Mouse (Mus musculus): ENCODE results near the gene Rpl19. TPM values are rescaled to one million over a fixed set of nuclear protein-coding genes. Genes with fewer than 3 reads are reported as not detected.

Gene Rpl19
- polyA plus RNA-seq, 1 experiment: 1,033 TPM

- Histone ChIP-seq H3K36me3 (ENCODE audit: control insufficient read depth, insufficient read depth, low read length) (no peaks in the 10 kb centered on the region), H3K4me3 (ENCODE audit: control insufficient read depth, insufficient read depth, low read length) (no peak overlapping the region), H3K27ac (ENCODE audit: control insufficient read depth, insufficient read depth, low read length) (no peak overlapping the region), H3K27me3 (ENCODE audit: control insufficient read depth, insufficient read depth, low read length) (no peaks in the 10 kb centered on the region), H3K4me1 (replicated peaks; ENCODE audit: control insufficient read depth, insufficient read depth, low read length) (0 out of 2 replicates have a peak, but pooled peaks cover 3% of the 10 kb centered on the region)
- WGBS: 6% methylated on average over 3 of the region's 3 CpGs
- no peak for TF ChIP-seq POLR2A (IDR thresholded peaks at IDR 0.05; ENCODE audit: control insufficient read depth, extremely low read depth, insufficient read depth, low read length, poor library complexity)
- no peak for TF ChIP-seq CTCF (IDR thresholded peaks at IDR 0.05; ENCODE audit: borderline replicate concordance, control insufficient read depth, extremely low read depth, insufficient read depth, low read length, poor library complexity)
- no peak for DNase-seq
These were observed 34.9 kb downstream of the Rpl19 start for GRCm38 (mm10) chr11:98061441-98061840.

GRCm38 (mm10) chr11:98061904-98062562 is 35.5 kb downstream of the Rpl19 start:
- no peak overlapping the region for H3K4me3 ChIP-seq (ENCODE audit: control insufficient read depth, insufficient read depth, low read length)
- 83% methylated on average over 6 of the region's 6 CpGs for WGBS
- no peaks in the 10 kb centered on the region for H3K36me3 ChIP-seq (ENCODE audit: control insufficient read depth, insufficient read depth, low read length)
- no peak overlapping the region for H3K27ac ChIP-seq (ENCODE audit: control insufficient read depth, insufficient read depth, low read length)
- H3K27me3 ChIP-seq (ENCODE audit: control insufficient read depth, insufficient read depth, low read length): no peaks in the 10 kb centered on the region
- H3K4me1 ChIP-seq (replicated peaks; ENCODE audit: control insufficient read depth, insufficient read depth, low read length): 0 out of 2 replicates have a peak, but pooled peaks cover 3% of the 10 kb centered on the region
- DNase-seq: no peak
- TF ChIP-seq POLR2A (IDR thresholded peaks at IDR 0.05; ENCODE audit: control insufficient read depth, extremely low read depth, insufficient read depth, low read length, poor library complexity): no peak
- no peak for TF ChIP-seq CTCF (IDR thresholded peaks at IDR 0.05; ENCODE audit: borderline replicate concordance, control insufficient read depth, extremely low read depth, insufficient read depth, low read length, poor library complexity)

- no peaks in the 10 kb centered on the region for H3K36me3 ChIP-seq (ENCODE audit: control insufficient read depth, insufficient read depth, low read length)
- DNase-seq: no peak
- TF ChIP-seq CTCF (IDR thresholded peaks at IDR 0.05; ENCODE audit: borderline replicate concordance, control insufficient read depth, extremely low read depth, insufficient read depth, low read length, poor library complexity) (no peak), POLR2A (IDR thresholded peaks at IDR 0.05; ENCODE audit: control insufficient read depth, extremely low read depth, insufficient read depth, low read length, poor library complexity) (no peak)
- H3K27ac ChIP-seq (ENCODE audit: control insufficient read depth, insufficient read depth, low read length): no peak overlapping the region
- H3K27me3 ChIP-seq (ENCODE audit: control insufficient read depth, insufficient read depth, low read length): no peaks in the 10 kb centered on the region
- no peaks in the 10 kb centered on the region for H3K4me1 ChIP-seq (replicated peaks; ENCODE audit: control insufficient read depth, insufficient read depth, low read length)
- no peak overlapping the region for H3K4me3 ChIP-seq (ENCODE audit: control insufficient read depth, insufficient read depth, low read length)
- 94% methylated on average over 12 of the region's 12 CpGs for WGBS
These were observed 39.7 kb downstream of the Rpl19 start for GRCm38 (mm10) chr11:98066201-98066600.

GRCm38 (mm10) chr11:98067255-98067654 is 40.7 kb downstream of the Rpl19 start:
- Histone ChIP-seq H3K27ac (ENCODE audit: control insufficient read depth, insufficient read depth, low read length) (no peak overlapping the region), H3K4me1 (replicated peaks; ENCODE audit: control insufficient read depth, insufficient read depth, low read length) (no peaks in the 10 kb centered on the region), H3K27me3 (ENCODE audit: control insufficient read depth, insufficient read depth, low read length) (no peaks in the 10 kb centered on the region), H3K4me3 (ENCODE audit: control insufficient read depth, insufficient read depth, low read length) (no peak overlapping the region), H3K36me3 (ENCODE audit: control insufficient read depth, insufficient read depth, low read length) (no peaks in the 10 kb centered on the region)
- no peak for DNase-seq
- WGBS: 95% methylated on average over 21 of the region's 21 CpGs
- TF ChIP-seq POLR2A (IDR thresholded peaks at IDR 0.05; ENCODE audit: control insufficient read depth, extremely low read depth, insufficient read depth, low read length, poor library complexity) (no peak), CTCF (IDR thresholded peaks at IDR 0.05; ENCODE audit: borderline replicate concordance, control insufficient read depth, extremely low read depth, insufficient read depth, low read length, poor library complexity) (no peak)

GRCm38 (mm10) chr11:98073442-98073841 is 46.9 kb downstream of the Rpl19 start:
- WGBS: 94% methylated on average over 4 of the region's 4 CpGs
- DNase-seq: no peak
- H3K27me3 ChIP-seq (ENCODE audit: control insufficient read depth, insufficient read depth, low read length): no peaks in the 10 kb centered on the region
- no peak overlapping the region for H3K27ac ChIP-seq (ENCODE audit: control insufficient read depth, insufficient read depth, low read length)
- no peaks in the 10 kb centered on the region for H3K36me3 ChIP-seq (ENCODE audit: control insufficient read depth, insufficient read depth, low read length)
- no peak overlapping the region for H3K4me3 ChIP-seq (ENCODE audit: control insufficient read depth, insufficient read depth, low read length)
- TF ChIP-seq POLR2A (IDR thresholded peaks at IDR 0.05; ENCODE audit: control insufficient read depth, extremely low read depth, insufficient read depth, low read length, poor library complexity) (no peak), CTCF (IDR thresholded peaks at IDR 0.05; ENCODE audit: borderline replicate concordance, control insufficient read depth, extremely low read depth, insufficient read depth, low read length, poor library complexity) (no peak)
- H3K4me1 ChIP-seq (replicated peaks; ENCODE audit: control insufficient read depth, insufficient read depth, low read length): no peaks in the 10 kb centered on the region

GRCm38 (mm10) chr11:98075195-98075808 is 48.8 kb downstream of the Rpl19 start:
- 26% methylated on average over 13 of the region's 13 CpGs for WGBS
- TF ChIP-seq CTCF (IDR thresholded peaks at IDR 0.05; ENCODE audit: borderline replicate concordance, control insufficient read depth, extremely low read depth, insufficient read depth, low read length, poor library complexity): peak; percentile 19; the same call in 1 of the 2 replicates
- no peak for TF ChIP-seq POLR2A (IDR thresholded peaks at IDR 0.05; ENCODE audit: control insufficient read depth, extremely low read depth, insufficient read depth, low read length, poor library complexity)
- H3K27me3 ChIP-seq (ENCODE audit: control insufficient read depth, insufficient read depth, low read length): no peaks in the 10 kb centered on the region
- no peak overlapping the region for H3K4me3 ChIP-seq (ENCODE audit: control insufficient read depth, insufficient read depth, low read length)
- H3K36me3 ChIP-seq (ENCODE audit: control insufficient read depth, insufficient read depth, low read length): no peaks in the 10 kb centered on the region
- H3K4me1 ChIP-seq (replicated peaks; ENCODE audit: control insufficient read depth, insufficient read depth, low read length): no peaks in the 10 kb centered on the region
- peak; percentile 90 for DNase-seq
- no peak overlapping the region for H3K27ac ChIP-seq (ENCODE audit: control insufficient read depth, insufficient read depth, low read length)

All from thymus, adult 2 months (tissue).